Mouse (Mus musculus): ENCODE results near the gene Cyfip1. TPM values are rescaled to one million over a fixed set of nuclear protein-coding genes. Genes with fewer than 3 reads are reported as not detected.
"Not testable (repeated sequence)": the region's sequence is repeated elsewhere in the genome, so short reads cannot be mapped to it uniquely, and the experiment has no call there.

Gene Cyfip1
- polyA plus RNA-seq, 1 experiment from 2014 or later: 68.4 TPM

DNA sequence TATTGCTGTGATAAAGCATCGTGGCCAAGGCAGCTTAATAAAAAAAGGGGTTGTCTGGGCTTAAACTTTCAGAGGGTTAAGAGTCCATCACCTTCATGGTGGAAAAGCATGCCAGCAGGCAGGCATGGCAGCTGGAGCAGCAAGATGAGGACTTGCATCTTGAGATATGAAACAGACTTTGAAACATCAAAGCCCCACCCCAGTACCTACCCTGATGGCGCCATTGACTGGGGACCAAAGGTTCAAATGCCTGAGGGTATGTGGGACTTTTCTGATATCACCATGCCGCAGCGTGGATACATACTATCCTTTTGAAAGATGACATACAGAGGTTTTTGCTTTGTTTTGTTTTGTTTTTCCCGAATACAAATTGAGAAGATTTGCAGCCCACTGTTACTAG, 70.6 kb downstream of the Cyfip1 start:
- no peaks in the 10 kb centered on the region for H3K9me3 ChIP-seq
- H3K36me3 ChIP-seq: peaks cover 90% of the 10 kb centered on the region
- no peak overlapping the region for H3K4me3 ChIP-seq
- H3K27ac ChIP-seq: no peak overlapping the region
- no peaks in the 10 kb centered on the region for H3K27me3 ChIP-seq (ENCODE audit: insufficient read depth, poor library complexity, severe bottlenecking)
- DNase-seq (ENCODE audit: low spot score): no peak
- 93% methylated on average over 5 of the region's 5 CpGs for WGBS
- no peaks in the 10 kb centered on the region for H3K4me1 ChIP-seq

DNA sequence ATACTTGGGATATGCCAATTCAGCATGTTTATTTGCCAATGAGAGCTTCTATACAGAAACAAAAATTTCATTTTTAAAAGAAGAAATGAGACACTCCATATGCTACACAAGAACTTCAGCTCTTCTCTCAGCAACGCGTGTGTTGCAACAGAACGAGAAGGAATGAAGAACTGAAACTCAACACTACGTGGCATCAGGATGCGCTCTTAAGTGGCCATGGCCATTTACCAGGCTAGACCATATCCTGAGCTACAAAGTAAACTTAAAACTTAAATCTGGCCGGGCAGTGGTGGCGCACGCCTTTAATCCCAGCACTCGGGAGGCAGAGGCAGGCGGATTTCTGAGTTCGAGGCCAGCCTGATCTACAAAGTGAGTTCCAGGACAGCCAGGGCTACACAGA, 76.8 kb downstream of the Cyfip1 start:
- WGBS: 95% methylated on average over 11 of the region's 11 CpGs
- H3K36me3 ChIP-seq: peaks cover 90% of the 10 kb centered on the region
- not testable (repeated sequence) for H3K9me3 ChIP-seq; H3K4me3 ChIP-seq; H3K27me3 ChIP-seq (ENCODE audit: insufficient read depth, poor library complexity, severe bottlenecking); DNase-seq (ENCODE audit: low spot score); H3K27ac ChIP-seq; H3K4me1 ChIP-seq

DNA sequence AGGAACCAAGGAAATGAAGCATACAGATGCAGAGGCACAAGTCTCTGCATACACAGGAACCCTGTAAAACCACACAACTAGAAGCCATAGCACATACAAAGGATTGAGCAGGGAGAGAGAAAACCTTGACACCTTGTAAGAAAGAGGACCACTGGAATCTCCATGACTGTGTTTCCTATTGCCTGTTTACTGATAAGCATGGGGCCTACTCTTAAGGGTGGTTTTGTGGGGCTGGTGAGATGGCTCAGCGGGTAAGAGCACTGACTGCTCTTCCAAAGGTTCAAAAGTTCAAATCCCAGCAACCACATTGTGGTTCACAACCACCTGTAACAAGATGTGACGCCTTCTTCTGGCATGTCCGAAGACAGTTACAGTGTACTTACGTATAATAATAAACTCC, 85.7 kb downstream of the Cyfip1 start:
- no peak overlapping the region for H3K27ac ChIP-seq
- no peaks in the 10 kb centered on the region for H3K9me3 ChIP-seq
- WGBS: 86% methylated on average over 4 of the region's 4 CpGs

DNA sequence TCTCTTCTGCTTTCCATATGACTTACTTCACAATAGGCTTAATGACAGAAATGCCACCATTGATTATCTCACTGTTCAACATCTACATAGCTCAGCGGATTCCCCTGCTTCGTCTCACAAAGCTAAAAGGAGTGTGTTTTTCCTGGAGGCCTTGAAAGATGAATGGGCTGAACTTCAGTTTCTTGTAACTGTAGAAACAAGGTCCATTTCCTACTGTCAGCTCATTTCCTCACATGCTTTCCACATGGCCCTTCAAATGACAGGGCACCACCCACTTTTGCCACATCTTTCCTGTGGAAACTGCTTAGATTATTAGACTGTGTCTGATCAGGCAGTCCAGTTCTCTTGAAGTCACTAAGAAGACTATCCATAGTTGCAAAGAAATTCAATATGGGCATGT, 87.1 kb downstream of the Cyfip1 start:
- Histone ChIP-seq H3K27me3 (ENCODE audit: insufficient read depth, poor library complexity, severe bottlenecking) (no peaks in the 10 kb centered on the region), H3K4me3 (no peak overlapping the region), H3K4me1 (no peaks in the 10 kb centered on the region), H3K36me3 (peaks cover 74% of the 10 kb centered on the region), H3K27ac (no peak overlapping the region), H3K9me3 (no peaks in the 10 kb centered on the region)
- WGBS: 74% methylated on average over 2 of the region's 2 CpGs
- DNase-seq (ENCODE audit: low spot score): no peak

More for the DNA sequence above, 85.7 kb downstream of the Cyfip1 start:
- DNase-seq (ENCODE audit: low spot score): no peak
- Histone ChIP-seq H3K4me1 (no peaks in the 10 kb centered on the region), H3K27me3 (ENCODE audit: insufficient read depth, poor library complexity, severe bottlenecking) (no peaks in the 10 kb centered on the region), H3K4me3 (no peak overlapping the region), H3K36me3 (peaks cover 84% of the 10 kb centered on the region)

DNA sequence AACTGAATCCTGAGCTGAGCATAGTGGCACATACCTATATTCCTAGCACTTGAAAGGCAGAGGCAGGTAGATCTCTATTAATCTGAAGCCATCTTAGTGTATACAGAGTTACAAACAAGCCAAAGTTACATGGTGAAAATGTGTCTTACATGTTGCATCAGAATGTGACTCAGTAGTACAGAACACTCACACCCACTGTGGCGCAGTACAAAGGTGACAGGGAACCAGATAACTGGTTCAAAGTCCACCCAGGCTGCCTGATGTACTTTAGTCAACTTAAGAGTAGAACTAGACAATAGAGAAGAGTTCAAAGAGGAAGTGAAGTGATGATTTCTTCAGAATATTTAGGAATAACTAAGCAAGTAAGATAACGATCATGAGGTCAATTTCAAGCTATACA, 93.5 kb downstream of the Cyfip1 start:
- no peak overlapping the region for H3K27ac ChIP-seq
- peaks cover 22% of the 10 kb centered on the region for H3K36me3 ChIP-seq
- no peaks in the 10 kb centered on the region for H3K27me3 ChIP-seq (ENCODE audit: insufficient read depth, poor library complexity, severe bottlenecking)
- no peak for DNase-seq (ENCODE audit: low spot score)
- H3K9me3 ChIP-seq: no peaks in the 10 kb centered on the region
- no peak overlapping the region for H3K4me3 ChIP-seq
- no peaks in the 10 kb centered on the region for H3K4me1 ChIP-seq
- 95% methylated on average over 2 of the region's 2 CpGs for WGBS

DNA sequence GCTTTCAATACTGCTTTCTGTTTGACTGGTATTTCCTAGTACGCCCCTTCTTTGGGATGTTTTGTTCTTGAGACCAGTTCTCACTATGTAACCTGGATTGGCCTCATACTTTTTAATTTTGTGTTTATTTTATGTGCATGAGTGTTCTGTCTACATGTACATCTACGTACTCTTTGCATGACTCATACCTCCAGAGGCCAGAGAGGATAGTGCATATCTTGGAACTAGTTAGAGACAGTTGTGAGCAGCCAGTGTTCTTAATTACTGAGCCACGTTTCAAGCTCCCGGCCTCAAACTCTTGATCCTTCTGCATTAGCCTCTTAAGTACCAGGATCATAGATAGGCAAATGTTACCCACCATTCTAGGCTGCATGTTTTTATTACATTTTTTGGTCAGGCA, 96.8 kb downstream of the Cyfip1 start:
- Histone ChIP-seq H3K27me3 (ENCODE audit: insufficient read depth, poor library complexity, severe bottlenecking) (no peaks in the 10 kb centered on the region), H3K4me1 (no peaks in the 10 kb centered on the region), H3K36me3 (peaks cover 6% of the 10 kb centered on the region; the same call in 1 of the 2 replicates), H3K27ac (no peak overlapping the region), H3K4me3 (no peak overlapping the region), H3K9me3 (no peaks in the 10 kb centered on the region)
- no peak for DNase-seq (ENCODE audit: low spot score)
- WGBS: 87% methylated on average over 4 of the region's 4 CpGs

DNA sequence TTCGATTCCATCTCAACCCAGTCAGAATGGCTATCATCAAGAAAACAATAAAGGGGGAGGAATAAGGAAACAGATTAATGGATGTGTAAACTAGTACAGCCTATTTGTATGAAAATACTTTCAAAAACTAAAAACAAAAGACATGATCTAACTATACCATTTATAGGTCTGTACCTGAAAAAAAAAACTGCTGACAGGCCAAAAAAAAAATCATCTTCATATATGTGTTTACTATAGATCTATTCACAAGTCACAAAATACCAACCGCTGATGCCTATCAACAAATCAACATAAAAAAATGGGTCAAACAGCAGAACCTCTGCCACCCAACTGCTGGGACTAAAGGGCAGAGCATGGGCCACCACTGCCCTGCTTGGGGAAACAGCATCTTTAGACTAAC, 114.5 kb downstream of the Cyfip1 start:
- Histone ChIP-seq H3K36me3 (peaks cover 28% of the 10 kb centered on the region), H3K4me3 (no peak overlapping the region), H3K9me3 (no peaks in the 10 kb centered on the region), H3K27me3 (ENCODE audit: insufficient read depth, poor library complexity, severe bottlenecking) (no peaks in the 10 kb centered on the region), H3K27ac (no peak overlapping the region), H3K4me1 (0 out of 2 replicates have a peak, but pooled peaks cover 5% of the 10 kb centered on the region)
- WGBS: 96% methylated on average over 2 of the region's 2 CpGs
- DNase-seq (ENCODE audit: low spot score): no peak

DNA sequence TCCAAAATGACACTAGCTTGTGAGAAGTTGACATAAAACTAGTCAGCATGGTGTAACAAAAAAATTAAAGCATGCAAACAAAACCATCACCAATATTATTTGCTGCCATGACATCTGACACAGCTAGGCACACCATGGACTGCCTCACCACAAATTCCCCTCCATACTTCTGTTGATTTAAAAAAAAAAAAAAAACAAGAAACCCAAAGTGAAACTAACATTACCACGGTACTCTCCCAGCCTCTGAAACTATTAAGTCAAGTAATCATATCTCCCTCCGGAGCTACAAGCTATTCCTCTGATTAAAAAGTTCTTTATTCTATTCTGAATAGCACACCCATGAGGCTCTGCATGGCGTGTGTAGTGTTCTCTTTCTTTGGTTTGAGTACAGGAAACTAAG, 115.6 kb downstream of the Cyfip1 start:
- 92% methylated on average over 3 of the region's 3 CpGs for WGBS
- H3K27me3 ChIP-seq (ENCODE audit: insufficient read depth, poor library complexity, severe bottlenecking): no peaks in the 10 kb centered on the region
- no peaks in the 10 kb centered on the region for H3K9me3 ChIP-seq
- DNase-seq (ENCODE audit: low spot score): no peak
- no peak overlapping the region for H3K27ac ChIP-seq
- 0 out of 2 replicates have a peak, but pooled peaks cover 6% of the 10 kb centered on the region for H3K4me1 ChIP-seq
- peaks cover 28% of the 10 kb centered on the region for H3K36me3 ChIP-seq
- no peak overlapping the region for H3K4me3 ChIP-seq

DNA sequence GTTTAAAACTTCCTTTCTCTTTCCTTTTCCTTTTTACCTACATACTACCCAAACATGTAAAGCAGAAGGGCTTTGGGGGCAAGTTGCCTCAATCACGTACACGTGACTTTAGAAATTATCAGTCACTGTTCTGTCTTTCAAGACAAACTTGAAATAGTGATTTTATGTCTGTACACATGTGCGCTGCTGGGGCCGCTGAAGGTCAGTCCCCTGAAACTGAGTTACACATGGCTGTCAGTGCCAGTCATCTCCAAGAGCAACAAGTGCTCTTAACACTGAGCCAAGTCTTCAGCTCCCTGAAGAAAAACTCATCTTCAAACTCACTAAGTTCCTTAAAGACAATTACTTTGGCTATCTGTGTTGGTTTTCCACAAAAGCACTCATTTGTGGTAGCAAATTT, 116.4 kb downstream of the Cyfip1 start:
- Histone ChIP-seq H3K27ac (no peak overlapping the region), H3K36me3 (peaks cover 28% of the 10 kb centered on the region), H3K9me3 (no peaks in the 10 kb centered on the region), H3K4me3 (no peak overlapping the region), H3K27me3 (ENCODE audit: insufficient read depth, poor library complexity, severe bottlenecking) (no peaks in the 10 kb centered on the region), H3K4me1 (peaks cover 8% of the 10 kb centered on the region; the same call in 1 of the 2 replicates)
- no peak for DNase-seq (ENCODE audit: low spot score)
- WGBS: 95% methylated on average over 4 of the region's 4 CpGs

DNA sequence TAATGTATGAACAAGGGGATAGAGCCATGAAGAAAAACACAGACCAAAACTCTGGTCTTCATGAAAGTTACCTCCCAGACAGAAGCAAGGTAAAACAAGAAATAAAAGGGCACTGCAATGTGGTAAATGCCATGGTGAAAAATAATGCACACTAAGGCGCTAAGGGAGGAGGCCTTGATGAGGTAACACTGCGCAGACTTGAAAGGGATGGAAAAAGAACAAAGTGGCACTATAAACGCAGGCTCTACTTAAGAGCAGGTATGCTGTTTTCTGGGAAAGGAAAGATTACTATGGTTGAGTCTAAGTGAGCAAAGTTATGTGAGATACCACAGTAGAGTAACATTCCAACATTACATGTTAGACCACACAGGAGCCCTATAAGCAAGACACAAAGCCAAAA, 118.3 kb downstream of the Cyfip1 start:
- WGBS: 91% methylated on average over 3 of the region's 3 CpGs
- peaks cover 17% of the 10 kb centered on the region for H3K36me3 ChIP-seq
- H3K4me3 ChIP-seq: no peak overlapping the region
- H3K4me1 ChIP-seq: peaks cover 11% of the 10 kb centered on the region; the same call in 1 of the 2 replicates
- H3K27me3 ChIP-seq (ENCODE audit: insufficient read depth, poor library complexity, severe bottlenecking): no peaks in the 10 kb centered on the region
- no peaks in the 10 kb centered on the region for H3K9me3 ChIP-seq
- H3K27ac ChIP-seq: no peak overlapping the region
- DNase-seq (ENCODE audit: low spot score): no peak

DNA sequence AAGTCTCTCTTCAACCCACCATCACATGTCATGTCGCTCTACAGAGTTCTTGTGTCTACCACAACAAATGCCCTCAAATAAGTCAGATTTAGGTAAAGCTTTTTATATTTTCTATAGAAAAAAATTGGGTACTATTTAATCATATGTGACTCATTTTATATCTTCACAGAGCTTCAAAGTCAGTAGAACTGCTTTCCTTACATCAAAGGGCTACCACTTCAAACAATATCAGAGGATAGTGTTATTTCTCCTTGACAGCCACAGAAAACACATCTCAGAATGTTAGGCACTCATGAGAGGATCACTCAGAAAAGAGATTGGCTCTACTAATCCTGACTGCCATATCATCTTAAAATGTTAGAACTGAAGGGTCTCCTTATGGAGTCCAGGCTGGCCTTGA, 119.0 kb downstream of the Cyfip1 start:
- Histone ChIP-seq H3K9me3 (no peaks in the 10 kb centered on the region), H3K27me3 (ENCODE audit: insufficient read depth, poor library complexity, severe bottlenecking) (no peaks in the 10 kb centered on the region), H3K4me1 (peaks cover 11% of the 10 kb centered on the region; the same call in 1 of the 2 replicates), H3K4me3 (no peak overlapping the region; the same call in 1 of the 2 replicates), H3K36me3 (peaks cover 12% of the 10 kb centered on the region), H3K27ac (no peak overlapping the region)
- DNase-seq (ENCODE audit: low spot score): no peak
- 98% methylated on average over 1 of the region's 1 CpGs for WGBS

DNA sequence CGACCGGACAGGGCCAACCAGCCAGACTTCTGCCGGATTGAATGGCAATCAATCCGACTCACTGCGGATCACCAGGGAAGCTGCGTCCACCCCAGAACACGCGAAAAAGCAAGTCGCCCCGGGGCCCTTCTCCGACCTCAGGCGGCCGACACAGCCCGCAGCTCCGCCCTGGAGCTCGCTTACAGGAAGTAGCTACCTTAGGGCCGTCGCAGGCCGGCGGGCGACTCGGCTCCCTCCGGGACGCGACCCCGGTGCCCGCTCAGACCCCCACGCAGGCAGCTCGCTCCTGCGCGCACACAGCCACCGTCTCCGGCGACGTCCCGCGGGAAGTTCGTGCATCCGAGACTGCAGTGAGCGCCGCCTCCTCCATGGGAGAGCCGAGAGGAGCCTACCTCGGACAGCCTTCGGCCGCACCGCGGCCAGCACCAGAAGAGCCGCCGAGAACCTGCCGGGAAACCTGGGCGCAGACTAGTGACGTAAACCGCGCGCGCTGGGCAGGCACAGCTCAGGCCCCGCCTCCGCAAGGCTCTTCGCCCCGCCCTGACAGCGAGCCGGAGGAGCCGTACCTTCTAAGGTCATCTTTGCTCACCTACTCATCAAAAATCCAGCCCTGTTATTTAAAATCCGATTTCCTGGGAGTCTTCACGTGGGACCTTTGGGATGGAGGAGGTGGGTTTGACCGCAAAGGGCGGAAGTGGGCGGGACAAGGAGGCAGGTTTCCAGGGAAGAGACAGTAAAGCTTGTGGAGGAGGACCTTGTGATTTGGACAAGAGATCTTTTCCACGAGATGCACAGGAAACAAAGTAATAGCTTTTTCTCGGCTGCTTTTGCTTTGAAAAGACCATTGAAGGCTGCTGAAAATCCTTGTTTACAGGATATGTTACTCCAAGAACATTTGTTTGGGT, 120.7 kb downstream of the Cyfip1 start, which contains the start of gene Nipa2:
Nipa2 (minus strand) TSS at position 473 of the 905 bp plus-strand sequence.
- H3K4me1 ChIP-seq: peaks cover 16% of the 10 kb centered on the region
- no peaks in the 10 kb centered on the region for H3K9me3 ChIP-seq
- no peaks in the 10 kb centered on the region for H3K27me3 ChIP-seq (ENCODE audit: insufficient read depth, poor library complexity, severe bottlenecking)
- H3K4me3 ChIP-seq: peak within 1 kb of the TSS; percentile 95
- H3K36me3 ChIP-seq: peaks cover 3% of the 10 kb centered on the region; the same call in 1 of the 2 replicates
- WGBS: under 1% methylated on average over 70 of the region's 70 CpGs
- H3K27ac ChIP-seq: peak within 1 kb of the TSS; percentile 97
- DNase-seq (ENCODE audit: low spot score): peak; percentile 97

DNA sequence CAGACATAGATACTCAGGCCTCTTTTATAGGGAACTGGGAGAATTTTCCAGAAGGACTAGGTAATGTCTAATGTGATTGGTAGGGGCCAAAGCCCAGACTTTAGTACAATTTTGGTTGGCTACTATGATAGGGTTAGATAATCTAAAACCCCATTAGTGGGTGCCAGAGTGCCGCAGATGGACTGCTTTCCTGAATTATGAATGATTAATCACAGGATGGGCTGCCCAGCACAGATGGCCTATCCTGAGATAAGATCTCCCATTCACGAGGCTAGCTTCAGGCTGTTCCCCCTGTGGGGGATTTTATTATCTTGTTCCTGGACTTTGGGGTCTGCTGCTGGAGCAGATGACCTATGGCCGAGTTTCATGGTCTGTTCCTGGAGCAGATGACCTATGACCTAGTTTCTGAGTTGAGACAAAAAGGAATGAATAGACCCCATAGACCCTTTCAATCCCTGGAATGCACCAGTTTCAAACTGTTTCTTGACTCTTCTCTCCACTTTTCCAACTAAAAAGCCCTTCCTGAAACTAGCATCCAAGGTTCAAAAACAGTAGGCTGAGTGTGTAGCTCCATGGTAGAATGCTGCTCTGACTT, 125.4 kb downstream of the Cyfip1 start:
- Histone ChIP-seq H3K27ac (no peak overlapping the region), H3K36me3 (no peaks in the 10 kb centered on the region), H3K9me3 (no peaks in the 10 kb centered on the region), H3K4me1 (peaks cover 10% of the 10 kb centered on the region), H3K27me3 (ENCODE audit: insufficient read depth, poor library complexity, severe bottlenecking) (no peaks in the 10 kb centered on the region), H3K4me3 (no peak overlapping the region)
- no peak for DNase-seq (ENCODE audit: low spot score)
- 37% methylated on average over 3 of the region's 3 CpGs for WGBS

All from heart, embryonic 10.5 days (tissue).